Mouse (Mus musculus) R1 (cell line): ENCODE measurements around the gene Tbx3.

ENCODE experiments used
- DNase-seq: peaks from one replicate; pipeline ENCODE4 v3.0.0-alpha.2; 2018; ENCODE audit warnings: low read depth, low spot score

Gene Tbx3

DNA sequence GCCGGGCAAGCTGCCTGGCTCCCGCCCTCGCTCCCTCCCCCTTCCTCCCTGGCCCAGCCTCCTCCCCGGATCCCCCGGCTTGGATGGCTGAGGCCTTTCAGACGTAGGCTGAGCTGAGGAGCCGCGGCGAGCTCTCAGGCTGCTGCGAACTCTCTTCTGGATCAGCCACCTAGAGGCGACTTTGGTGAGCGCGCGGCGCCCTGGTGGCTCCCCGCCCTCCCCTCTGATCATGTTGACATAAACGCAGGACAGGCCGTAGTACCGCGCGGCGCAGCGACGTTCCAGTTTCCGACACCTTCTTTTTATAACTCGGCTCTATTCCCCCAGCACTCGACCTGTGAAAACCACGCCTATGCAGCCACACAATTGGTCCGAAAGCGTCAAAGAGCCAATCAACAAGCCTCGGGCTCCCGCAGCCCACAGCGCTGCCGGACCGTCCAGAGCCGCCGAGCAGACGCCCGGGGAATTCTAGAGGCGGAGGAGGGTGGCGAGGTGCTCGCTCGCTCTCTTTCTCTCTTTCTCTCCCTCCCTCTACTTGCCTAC lies at the start of gene Tbx3:
Tbx3 (plus strand) TSS at position 104 of the 543 bp plus-strand sequence.
- DNase-seq = peak; percentile 100

DNA sequence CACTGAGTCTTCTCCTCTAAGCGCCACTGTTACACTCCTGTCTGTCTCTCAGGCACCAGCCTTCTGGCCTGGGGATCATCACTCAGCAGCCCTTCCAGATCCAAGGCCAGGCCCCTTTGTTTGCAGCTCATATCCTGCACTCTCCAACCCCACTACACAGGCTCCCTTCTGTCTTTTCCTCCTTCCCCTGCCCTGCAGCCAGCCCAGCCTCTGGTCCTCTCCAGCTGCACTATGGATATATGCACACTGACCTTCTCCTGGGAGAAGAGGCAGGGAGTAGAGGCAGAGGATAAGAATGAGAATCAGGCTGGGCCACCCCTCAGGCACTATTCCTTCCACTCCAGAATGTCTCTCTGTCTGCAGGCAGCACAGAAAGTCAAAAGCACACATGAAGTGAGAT lies 48.4 kb upstream of the Tbx3 start:
- DNase-seq = no peak

DNA sequence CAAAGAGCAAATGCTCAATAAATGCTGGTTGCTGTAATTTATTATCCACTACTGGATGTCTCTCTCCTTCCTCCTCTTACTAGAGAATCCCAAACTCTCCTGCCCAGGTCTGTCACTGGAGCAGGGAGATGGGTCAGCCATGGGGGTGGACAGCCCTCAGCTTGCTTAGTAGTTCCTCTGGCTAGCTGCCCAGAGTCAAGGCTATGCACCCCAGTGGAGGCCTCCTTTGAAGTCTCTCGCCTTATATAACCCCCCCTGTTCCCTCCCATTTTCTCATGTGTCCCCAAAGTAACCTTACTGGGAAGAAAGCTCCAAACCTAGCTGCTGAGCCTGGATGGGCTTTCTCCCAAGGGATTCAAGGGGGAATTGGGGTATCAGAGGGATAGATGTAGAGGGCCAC lies 45.9 kb upstream of the Tbx3 start:
- no peak for DNase-seq

DNA sequence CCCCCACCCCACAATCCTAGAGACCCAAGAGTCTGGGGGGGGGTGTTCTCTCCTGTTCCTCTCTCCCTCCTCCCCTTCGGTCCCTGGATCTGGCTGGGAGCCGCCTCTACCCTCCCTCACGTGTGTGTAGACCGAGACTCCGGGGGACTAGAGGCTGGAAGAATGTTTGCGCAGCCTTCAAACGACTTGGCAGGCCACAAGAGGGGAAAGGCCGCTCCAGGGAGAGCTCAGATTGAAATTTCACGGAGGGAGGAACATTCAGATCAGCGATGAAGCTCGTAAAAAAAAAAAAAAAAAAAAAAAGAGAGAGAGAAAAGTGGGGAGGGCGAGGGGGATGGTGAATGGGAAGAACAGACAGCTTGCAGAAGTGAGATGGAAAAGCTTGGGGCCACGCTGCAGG lies 44.9 kb upstream of the Tbx3 start:
- no peak for DNase-seq

DNA sequence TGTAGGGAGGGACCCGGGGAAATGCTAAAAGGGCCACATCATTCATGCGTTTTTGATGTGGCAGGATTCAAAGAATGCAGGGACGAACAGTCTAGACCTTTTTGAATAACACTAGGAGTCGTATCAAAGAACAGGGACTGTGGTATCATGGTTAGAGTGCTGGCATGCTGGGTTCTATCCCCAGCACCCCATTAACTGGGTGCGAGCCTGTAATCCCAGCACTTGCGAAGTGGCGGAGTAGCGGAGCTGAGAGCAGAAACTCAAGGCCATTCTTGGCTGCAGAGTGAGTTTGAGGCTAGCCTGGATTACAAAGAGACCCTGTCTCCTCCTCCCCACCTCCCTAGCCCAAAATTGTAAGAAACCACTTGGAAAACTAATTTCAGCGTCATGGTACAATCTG lies 44.3 kb upstream of the Tbx3 start:
- DNase-seq = no peak

DNA sequence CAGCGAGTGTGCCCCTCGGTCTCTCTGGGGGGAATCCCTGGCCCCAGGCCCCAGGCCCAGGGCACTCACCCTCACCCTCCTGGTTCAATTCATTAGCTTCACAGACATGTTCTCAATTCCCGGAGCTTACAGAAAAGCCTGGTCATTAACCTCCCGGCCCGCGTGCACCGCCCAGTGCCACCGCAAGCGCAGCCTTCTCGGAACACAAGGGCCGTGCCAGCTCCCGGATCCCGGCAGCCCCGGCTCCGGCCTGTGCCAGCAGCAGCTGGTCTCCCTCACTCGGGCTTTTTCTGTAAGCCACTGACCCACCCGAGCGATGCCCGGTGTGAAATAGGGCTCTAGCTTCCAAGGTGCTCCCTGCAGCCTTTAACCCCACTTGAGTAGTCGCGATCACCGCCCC lies 43.8 kb upstream of the Tbx3 start:
- DNase-seq = no peak

DNA sequence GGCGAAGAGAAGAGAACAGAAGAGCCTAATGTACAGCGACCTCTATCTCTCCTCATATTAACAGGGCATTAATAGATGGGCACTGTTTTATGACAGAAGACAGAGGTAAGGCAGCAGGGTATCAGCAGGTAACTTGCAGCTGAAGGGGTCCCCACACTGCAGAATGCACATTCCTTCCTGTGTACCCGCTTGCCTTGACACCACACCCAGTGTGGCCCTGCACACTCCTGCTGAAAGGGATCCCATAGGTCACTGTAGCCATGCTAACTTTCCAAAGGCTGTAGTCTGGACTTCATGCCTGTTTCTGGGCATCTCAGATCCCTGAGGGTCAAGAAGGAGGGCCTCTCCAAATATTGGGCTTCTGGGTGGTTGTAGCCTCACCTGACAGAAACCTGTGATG lies 42.4 kb upstream of the Tbx3 start:
- DNase-seq = no peak

DNA sequence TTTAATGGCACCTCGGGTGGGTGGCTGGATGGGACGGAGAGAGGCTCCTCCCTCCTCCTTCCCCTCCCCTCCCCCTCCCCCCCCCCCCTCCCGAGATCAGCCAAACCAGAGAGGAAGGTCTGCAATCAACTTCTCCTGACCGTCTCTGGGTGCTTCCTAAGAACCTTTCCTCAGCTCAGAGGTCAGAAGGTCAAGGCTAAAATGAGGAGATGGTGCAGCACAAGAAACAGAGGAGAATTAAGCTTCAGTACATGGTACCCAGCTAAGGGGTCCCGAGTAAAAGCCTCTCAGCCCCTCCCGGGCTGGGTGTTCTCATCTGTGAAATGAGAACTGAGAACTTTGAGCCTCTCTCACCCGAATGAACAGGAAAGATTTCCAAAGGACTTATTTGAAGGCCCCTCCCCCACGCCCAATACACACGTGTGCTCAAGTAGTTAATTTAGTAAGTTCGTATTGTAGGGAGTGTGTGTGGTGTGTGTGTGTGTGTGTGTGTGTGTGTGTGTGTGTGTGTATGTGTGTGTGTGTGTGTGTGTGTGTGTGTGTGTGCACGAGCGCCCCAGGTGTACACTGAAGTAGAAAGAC lies 41.6 kb upstream of the Tbx3 start:
- peak; percentile 88 for DNase-seq

DNA sequence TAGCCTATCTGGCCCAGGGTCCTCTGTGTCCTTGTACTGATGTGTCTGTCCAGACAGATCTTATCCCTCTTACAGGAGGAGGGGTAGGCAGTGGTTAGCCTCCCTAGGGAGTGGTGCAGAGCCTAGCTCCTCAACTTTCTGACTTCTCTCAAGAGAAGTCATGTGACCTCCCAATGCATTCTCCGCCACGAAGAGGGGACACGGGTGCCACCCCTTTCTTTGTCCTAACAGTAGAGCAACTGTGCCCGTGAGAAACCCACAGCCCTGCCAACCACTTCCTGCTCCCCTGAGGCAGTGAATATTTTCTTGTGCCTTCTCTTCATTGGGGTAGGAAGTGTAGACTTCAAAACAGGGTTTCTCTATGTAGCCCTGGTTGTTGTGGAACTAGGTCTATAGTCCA lies 36.9 kb upstream of the Tbx3 start:
- DNase-seq = no peak

DNA sequence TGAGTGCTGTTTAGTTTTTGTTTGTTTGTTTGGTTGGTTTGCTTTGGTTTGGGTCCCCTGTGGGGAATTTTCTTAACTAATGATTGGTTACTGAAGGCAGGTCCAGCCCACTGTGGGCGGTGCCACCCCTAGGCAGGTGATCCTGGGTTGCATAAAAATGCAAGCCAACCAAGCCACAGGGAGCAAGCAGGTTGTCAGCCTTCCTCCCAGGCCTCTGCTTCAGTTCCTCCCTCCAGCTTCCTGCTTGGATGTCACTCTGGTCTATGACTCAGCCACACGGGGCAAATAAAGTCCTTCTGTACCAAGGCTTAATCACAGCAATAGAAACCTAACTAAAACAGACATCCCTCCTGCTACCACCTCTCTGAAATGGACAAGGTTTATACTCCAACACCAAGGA lies 35.6 kb upstream of the Tbx3 start:
- DNase-seq = peak; percentile 78

DNA sequence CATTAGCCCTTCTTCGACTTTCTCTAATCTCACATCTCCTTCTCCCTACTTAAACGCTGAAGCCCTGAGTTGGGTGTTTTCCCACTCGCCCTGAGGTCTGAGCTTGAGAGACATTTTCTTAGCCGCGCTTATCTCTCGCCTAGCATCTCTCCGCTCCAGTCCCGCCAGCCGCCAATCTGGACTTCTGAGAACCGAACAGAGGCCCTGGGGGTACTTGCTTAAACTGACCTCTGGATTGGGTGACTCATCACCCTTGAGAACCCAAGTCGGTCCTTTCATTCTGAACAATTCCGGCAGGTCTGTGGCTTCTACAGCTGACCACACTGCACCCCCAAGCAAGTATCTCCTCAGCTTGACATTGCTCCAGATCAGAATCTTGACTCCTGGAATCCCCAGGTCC lies 32.2 kb upstream of the Tbx3 start:
- no peak for DNase-seq

DNA sequence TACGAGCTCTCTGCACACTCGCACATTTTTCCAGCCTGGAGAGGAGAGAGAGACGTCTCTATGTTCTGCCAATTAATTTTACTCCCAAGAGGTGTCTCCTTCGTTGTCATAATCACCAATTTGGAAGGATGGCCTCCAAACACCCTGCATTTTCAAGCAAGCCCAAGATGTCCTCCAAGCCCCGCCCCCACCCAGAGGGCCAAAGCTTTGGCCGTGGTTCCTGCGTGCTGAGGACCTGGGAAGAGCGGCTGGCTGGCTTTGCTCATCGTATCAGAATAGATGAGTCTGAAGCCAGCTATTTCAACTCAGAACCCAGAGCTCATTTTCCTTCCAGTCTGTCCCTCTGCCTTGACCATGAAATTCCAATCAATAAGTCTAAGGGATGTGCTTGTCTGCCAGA lies 29.4 kb upstream of the Tbx3 start:
- peak; percentile 62 for DNase-seq

DNA sequence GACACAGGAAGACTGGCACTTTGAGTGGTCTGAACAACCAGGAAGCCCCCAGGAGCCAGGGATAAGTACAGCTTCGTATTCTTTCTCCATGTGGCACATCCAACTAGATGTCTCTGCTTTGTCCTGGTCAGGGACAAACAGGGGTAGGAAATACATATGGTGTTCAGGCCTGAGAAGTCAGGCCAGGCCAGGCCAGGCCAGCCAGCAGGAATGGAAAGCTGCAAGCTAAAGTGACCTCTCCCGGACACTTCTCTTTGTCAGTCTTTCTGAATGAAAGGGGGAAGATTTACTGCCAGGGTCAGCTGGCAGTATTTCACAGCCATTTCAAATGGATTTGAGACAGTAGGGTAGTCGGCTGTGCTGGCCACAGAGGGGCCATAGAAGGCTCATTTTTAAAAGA lies 28.8 kb upstream of the Tbx3 start:
- DNase-seq = no peak

DNA sequence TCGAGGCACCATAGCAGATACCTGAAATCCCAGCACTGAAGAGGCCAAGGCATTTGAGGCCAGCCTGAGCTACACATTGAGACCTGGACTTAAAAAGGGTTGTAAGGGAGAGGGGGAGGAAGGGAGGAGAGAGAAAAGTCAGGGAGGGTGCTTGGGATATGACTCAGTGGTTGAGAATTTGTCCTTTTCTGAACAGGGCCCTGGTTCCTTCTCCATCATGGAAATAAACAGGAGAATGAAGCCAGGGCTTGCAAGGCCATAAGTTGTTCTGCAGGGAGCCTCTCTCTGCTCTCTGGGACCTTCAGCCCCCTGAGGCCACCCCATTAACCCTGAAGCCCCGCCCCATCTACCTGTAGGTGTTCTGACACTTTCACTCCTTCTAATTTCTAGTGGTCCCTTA lies 23.5 kb upstream of the Tbx3 start:
- no peak for DNase-seq

DNA sequence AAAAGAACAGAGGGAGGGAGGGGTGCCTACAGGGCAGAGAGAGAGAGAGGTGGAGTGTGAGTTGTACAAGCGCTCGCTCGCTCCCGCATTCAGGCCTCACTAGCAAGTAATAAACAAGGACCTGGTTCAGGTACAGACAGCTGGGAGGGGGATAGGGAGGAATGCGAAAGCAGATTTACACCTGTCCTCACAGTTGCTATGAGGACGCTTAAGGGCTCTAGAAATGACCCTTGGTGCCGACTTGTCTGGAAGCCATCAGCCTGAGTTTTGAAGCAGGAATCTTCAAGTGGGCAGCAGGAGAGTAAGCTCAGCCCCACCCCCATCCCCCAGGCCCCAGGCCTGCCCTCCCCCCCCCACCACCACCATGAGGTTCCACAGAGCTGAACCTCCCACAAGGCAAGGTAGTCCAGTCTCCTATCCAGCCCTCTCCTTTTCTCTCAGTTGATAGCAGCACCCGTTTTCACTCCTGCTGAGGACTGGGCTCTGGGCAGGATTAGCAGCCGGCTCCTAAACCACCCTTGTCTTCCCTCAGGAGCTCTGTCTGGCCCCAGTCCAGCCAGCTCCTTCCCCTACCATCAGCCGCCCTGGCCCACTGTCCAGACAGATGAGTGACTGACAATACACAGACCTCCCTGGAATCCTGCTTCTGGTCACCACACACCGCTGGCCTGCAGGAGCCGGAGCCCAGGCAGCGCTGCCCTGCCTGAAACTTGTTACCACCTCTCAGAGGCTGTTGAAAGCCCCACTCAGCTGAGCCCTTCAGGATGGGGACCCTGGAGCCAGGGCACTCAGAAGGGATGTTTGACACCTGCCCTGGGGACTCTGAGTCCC lies 19.1 kb upstream of the Tbx3 start:
- no peak for DNase-seq

DNA sequence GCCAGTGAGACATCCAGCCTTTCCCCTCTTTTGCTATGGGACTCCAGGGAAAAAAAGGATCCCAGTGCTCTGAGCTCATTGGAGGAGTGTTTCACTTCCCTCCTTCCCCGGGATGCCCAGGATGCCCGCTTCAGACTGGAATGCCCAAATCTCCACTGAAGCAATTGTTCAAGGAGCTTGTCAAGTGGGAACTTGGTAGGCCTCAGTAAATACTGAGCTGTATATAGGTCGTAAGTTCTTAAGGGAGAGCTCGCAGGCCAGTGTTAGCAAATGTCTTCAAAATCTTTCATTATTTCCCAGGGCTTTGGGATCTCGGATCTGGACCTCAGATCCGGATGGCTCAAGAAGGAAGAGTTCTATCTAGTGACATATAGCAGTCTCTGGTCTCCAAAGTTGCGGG lies 14.1 kb upstream of the Tbx3 start:
- DNase-seq = no peak

DNA sequence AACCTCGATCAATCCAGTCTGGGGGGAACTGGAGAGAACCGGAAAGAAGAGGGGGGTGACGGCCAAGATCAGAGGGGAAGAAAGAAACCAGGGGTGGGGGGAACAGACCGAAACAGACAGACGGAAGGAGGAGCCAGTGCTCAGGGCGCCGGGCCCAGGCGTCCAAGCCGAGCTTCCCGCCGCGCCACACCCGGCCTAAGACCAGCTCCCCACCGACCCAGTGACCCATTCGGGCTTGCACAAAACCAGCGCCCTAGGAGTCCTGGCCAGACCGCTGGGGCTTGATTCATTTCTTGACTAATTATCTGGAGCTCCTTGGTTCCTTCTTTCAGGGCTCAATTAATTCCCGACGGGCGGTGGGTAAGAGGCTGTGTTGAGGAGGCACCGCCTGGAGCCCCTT lies 13.6 kb upstream of the Tbx3 start:
- DNase-seq = peak; percentile 81

DNA sequence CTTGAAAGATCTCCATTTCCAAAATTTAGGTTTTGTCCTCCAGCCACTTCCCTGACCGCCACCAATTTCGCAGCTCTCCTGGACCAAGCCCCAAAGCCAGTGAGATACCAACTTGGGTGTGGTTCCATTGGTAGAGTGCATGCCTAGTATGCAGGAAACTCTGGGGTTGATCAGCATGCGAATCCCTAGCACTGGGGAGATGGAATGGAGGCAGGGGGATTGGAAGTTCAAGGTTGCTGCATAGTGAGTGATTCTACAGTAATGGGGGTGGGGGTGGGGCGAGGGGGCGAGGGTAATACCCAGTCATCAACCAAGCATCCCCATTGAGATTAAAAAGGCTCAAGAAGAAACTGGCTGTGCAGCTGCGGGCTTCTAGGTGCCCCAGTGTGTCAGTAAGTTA lies 13.1 kb upstream of the Tbx3 start:
- peak; percentile 97 for DNase-seq

DNA sequence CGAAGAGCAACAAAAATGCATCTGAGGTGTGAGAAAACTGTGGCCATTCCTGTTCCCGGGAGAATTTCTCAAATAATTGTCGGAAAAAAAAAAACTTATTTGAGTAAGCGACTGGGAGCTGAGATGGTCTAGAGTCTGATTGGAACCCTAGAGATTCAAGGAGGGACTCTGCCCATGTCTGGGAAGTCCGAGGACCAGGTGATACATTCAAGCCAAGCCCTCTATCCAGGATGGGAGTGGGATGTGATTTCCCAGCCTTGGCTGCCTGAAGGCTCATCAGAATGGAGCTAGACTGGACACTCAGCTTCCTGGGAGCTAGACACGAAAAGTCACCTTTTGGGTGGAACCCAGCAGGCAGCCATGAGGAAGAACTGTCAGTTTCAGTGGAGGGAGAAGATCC lies 12.7 kb upstream of the Tbx3 start:
- peak; percentile 52 for DNase-seq

DNA sequence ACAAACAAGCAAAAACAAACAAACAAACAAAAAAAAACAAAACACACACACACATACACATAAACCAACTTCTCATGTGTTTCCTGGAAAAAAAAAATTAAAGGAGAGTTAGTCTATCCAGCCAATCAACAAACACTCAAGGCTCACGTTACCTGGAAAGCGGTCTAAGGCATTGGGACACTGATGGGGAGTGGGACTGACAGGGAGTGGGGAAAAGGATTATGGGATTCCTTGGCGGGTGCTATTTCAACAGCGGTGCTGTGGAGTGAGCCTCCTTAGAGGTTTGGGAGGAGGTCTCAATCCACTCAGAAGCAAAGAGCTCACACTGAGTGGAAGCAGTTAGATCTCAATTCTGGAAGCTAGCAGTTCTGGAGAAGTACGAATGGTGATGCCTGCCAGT lies 12.1 kb upstream of the Tbx3 start:
- peak; percentile 80 for DNase-seq

DNA sequence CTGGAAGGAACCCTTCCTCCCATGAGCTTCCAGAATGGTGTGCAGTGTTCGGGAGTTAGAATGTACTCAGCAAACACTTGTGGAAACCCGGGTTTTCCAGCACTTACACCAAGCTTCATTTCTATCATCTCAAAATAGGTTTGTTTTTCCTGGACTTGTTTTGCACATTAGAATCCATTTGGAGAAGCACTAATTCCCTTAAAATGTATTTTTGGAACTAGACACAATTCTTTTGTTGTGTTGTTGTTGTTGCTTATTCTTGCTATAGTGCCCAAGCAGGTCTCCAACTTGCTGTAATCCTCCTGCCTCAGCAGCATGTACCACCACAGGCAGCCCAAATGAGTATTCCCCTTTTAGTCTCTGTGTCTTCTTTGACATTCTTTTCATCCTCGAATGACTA lies 11.4 kb upstream of the Tbx3 start:
- DNase-seq = no peak

DNA sequence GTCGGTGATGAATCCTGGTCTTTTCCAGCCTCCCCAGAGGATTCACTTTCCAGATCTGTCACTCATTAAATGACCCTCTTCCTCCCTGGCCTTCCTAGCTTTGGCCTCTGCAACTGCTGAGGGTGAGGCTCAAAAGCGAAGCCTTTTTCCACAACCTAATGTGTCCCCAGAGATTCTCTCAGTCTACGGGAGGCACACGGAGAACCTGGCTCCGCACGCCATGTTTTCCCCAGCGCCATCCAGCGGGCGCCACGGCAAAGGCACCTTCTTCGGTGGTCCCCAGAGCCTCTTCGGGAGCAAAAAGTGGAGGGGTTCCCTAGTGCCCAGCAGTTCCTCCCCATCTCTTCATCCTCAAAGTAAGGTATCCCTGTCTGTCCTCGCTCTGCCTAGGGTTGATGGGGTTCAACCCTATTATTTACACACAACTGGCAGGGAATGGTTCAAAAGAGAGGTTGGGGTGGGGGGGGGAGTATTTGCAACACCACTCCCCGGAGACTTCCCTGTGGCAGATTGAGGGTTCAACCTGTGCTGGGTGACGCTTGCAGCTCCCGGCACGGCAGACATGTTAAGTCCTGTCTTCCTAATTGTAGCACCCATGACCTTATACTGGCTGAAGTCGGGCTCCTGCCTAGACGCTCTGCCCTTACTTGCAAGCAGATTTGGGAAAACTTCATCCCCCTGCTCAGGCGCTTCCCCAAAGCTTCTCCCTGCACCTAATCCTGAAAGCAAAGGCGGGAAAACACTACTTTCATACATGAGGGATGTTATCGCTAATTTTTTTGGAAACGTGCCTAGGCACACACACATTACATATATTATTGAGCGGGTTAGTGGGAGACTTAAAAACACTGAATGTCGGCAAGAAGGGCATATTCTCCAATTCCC lies 9.7 kb upstream of the Tbx3 start:
- DNase-seq = peak; percentile 77
